In the genomic region with DNA sequence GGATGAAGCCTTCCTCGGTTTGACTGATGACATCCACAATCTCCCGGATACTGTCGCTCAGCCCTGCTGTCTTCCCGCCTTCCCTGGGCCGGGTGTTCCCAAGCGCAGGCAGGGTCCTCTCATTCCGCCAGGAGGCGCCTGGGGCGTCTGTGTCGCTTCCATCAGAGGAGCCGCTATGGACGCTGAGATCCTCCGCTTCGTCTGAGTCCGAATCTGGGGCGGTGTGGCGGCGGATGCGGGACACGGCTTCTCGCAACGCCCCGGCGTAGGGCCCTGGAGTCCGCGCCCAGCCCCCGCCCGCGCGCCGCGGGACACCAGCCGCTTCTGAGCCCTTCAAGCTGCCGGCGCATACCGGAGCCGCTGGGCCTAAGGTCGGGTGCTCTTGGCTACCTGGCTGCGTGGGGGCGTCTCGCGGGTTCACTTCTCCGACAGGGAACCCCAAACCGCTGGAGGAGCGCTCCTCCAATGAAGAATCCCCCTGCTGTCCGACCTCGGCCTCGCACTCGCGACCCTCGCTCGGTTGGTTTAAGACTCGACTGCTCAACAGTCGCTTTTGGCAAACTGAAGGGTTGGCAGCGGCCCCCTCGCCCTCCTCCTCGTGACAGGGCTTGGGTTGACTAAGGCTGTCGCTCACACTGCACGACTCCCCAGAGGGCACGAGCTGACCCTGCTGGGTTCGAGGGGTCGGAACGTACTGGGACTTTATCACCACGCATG, we compare ENCODE assay signal across 9 mouse cellular contexts. TPM values are rescaled to one million over a fixed set of nuclear protein-coding genes. Genes with fewer than 3 reads are reported as not detected.
A peak's percentile ranks its signal among the peaks of the same experiment; 100 is the strongest.
DNase-seq lines count a peak whose midpoint lies in the region; ATAC-seq lines count a peak whose summit lies in the region.
"Had no signal": no experiment of that assay in that cellular context is flagged by ENCODE, and none has a peak within 500 bp of the region (broad histone marks: within the 10 kb centered on the region; RNA-seq: fewer than 3 reads in every experiment).

No protein-coding gene starts in this region.

- peak; percentile 55 for ATAC-seq in forebrain, embryonic 13.5 days
- peak; percentile 42; the same call in 1 of the 2 replicates for ATAC-seq in neural tube, embryonic 14.5 days (ENCODE audit: low read depth)
- ATAC-seq: Patski had no signal

- peak overlapping the region; percentile 71 for H3K4me2 ChIP-seq in forebrain, embryonic 13.5 days
- H3K4me2 ChIP-seq in neural tube, embryonic 14.5 days (ENCODE audit: low read depth, low read length), result peak overlapping the region; percentile 67

- peaks cover 99% of the 10 kb centered on the region for H3K27me3 ChIP-seq in forebrain, embryonic 13.5 days
- peaks cover 64% of the 10 kb centered on the region for H3K27me3 ChIP-seq in neural tube, embryonic 14.5 days (ENCODE audit: control insufficient read depth, insufficient read depth, low read length)

- under 1% methylated on average over 64 of the region's 64 CpGs for WGBS in forebrain, embryonic 13.5 days
- WGBS in neural tube, embryonic 14.5 days, result 1% methylated on average over 64 of the region's 64 CpGs

- no peaks in the 10 kb centered on the region for H3K36me3 ChIP-seq in forebrain, embryonic 13.5 days (ENCODE audit: poor library complexity, severe bottlenecking)
- no peaks in the 10 kb centered on the region for H3K36me3 ChIP-seq in neural tube, embryonic 14.5 days (ENCODE audit: control insufficient read depth, insufficient read depth, low read length)

- H3K4me3 ChIP-seq in forebrain, embryonic 13.5 days, result peak overlapping the region; percentile 43
- H3K4me3 ChIP-seq in neural tube, embryonic 14.5 days (ENCODE audit: low read depth, low read length), result peak overlapping the region; percentile 39

- H3K27ac ChIP-seq in forebrain, embryonic 13.5 days, result no peak overlapping the region
- H3K27ac ChIP-seq in neural tube, embryonic 14.5 days (ENCODE audit: low read depth, low read length), result no peak overlapping the region

- H3K9me3 ChIP-seq in forebrain, embryonic 13.5 days (replicated peaks), result no peaks in the 10 kb centered on the region
- no peaks in the 10 kb centered on the region for H3K9me3 ChIP-seq in neural tube, embryonic 14.5 days (ENCODE audit: control insufficient read depth, low read length)

- peaks cover 48% of the 10 kb centered on the region for H3K4me1 ChIP-seq in forebrain, embryonic 13.5 days
- peaks cover 27% of the 10 kb centered on the region for H3K4me1 ChIP-seq in neural tube, embryonic 14.5 days (ENCODE audit: control insufficient read depth, insufficient read depth, low read length)

- DNase-seq in B cell, adult 2 months, result peak; percentile 58 to 60
- DNase-seq in brain, adult 2 months (ENCODE audit: low read depth, low spot score), result peak; percentile 85
- DNase-seq in heart, postnatal 10 days, result peak; percentile 80 to 86
- DNase-seq in kidney, postnatal 4 days, result peak; percentile 87 to 91
- DNase-seq in lung, adult 18-20 months, result peak; percentile 65 to 69
- DNase-seq in thymus, postnatal 25 days, result peak; percentile 53

- intact Hi-C loops in heart, postnatal 10 days (cut with DNase I), result loop anchor here (2.0 kb wide), 1 partner anchor 143 kb away; a partner anchor contains a TSS

- peak overlapping the region; percentile 66 for H3K9ac ChIP-seq in forebrain, embryonic 13.5 days
- H3K9ac ChIP-seq in neural tube, embryonic 14.5 days (replicated peaks; ENCODE audit: low read depth, low read length), result peak overlapping the region; percentile 52

RNA-seq across cellular contexts. Expression of a gene that starts 3.8 kb away (rescaled TPM):
- 0.05 and 0.15 TPM in 2 replicates for polyA plus RNA-seq in forebrain, embryonic 13.5 days (2015; fragmentation: Nextera tagmentation; extraction: Ambion mirVana)
- total RNA-seq in heart, postnatal 10 days (2021), result under 1 TPM; 0.10 to 0.32 TPM
- polyA plus RNA-seq in neural tube, embryonic 14.5 days (2014; fragmentation: Nextera tagmentation; extraction: Ambion mirVana), result 0.44 and 0.54 TPM in 2 replicates
- polyA plus RNA-seq: Patski had no signal

RNA-seq across cellular contexts. Expression of a gene that starts 15.8 kb away (rescaled TPM):
- polyA plus RNA-seq in forebrain, embryonic 13.5 days (2015; fragmentation: Nextera tagmentation; extraction: Ambion mirVana), result not detected in 2 replicates
- total RNA-seq in heart, postnatal 10 days (2021), result not detected
- polyA plus RNA-seq in neural tube, embryonic 14.5 days (2014; fragmentation: Nextera tagmentation; extraction: Ambion mirVana), result 1.9 and 3.9 TPM in 2 replicates
- polyA plus RNA-seq: Patski had no signal

RNA-seq across cellular contexts. Expression of a gene that starts 25.8 kb away (rescaled TPM):
- 95.9 and 99.4 TPM in 2 replicates for polyA plus RNA-seq in forebrain, embryonic 13.5 days (2015; fragmentation: Nextera tagmentation; extraction: Ambion mirVana)
- total RNA-seq in heart, postnatal 10 days (2021), result 10 to 100 TPM; 93.7 to 94.3 TPM
- 57.7 and 61.6 TPM in 2 replicates for polyA plus RNA-seq in neural tube, embryonic 14.5 days (2014; fragmentation: Nextera tagmentation; extraction: Ambion mirVana)

RNA-seq across cellular contexts. Expression of a gene that starts 27.5 kb away (rescaled TPM):
- not detected in 2 replicates for polyA plus RNA-seq in forebrain, embryonic 13.5 days (2015; fragmentation: Nextera tagmentation; extraction: Ambion mirVana)
- total RNA-seq in heart, postnatal 10 days (2021), result under 1 TPM; 0.43 to 0.67 TPM
- polyA plus RNA-seq in neural tube, embryonic 14.5 days (2014; fragmentation: Nextera tagmentation; extraction: Ambion mirVana), result 0.19 TPM in 1 of 2 replicates, not detected in the other
- polyA plus RNA-seq: Patski had no signal

RNA-seq across cellular contexts. Expression of a gene that starts 42.5 kb away (rescaled TPM):
- polyA plus RNA-seq in forebrain, embryonic 13.5 days (2015; fragmentation: Nextera tagmentation; extraction: Ambion mirVana), result 49.2 and 55.1 TPM in 2 replicates
- total RNA-seq in heart, postnatal 10 days (2021), result 10 to 100 TPM; 36.3 to 40.1 TPM
- polyA plus RNA-seq in neural tube, embryonic 14.5 days (2014; fragmentation: Nextera tagmentation; extraction: Ambion mirVana), result 66.3 and 77.2 TPM in 2 replicates
